Mouse (Mus musculus): ENCODE measurements around the gene Foxn3.
A peak's percentile ranks its signal among the peaks of the same experiment; 100 is the strongest.

Gene Foxn3

GRCm38 (mm10) chr12:99573036-99573435 lies 9.7 kb upstream of the Foxn3 start:
- no peak for TF ChIP-seq GATA4 (IDR thresholded peaks at IDR 0.05; ENCODE audit: insufficient replicate concordance, low read length)

- no peak for TF ChIP-seq GATA4 (IDR thresholded peaks at IDR 0.05; ENCODE audit: insufficient replicate concordance, low read length)
Measured at GRCm38 (mm10) chr12:99571999-99572398, 8.6 kb upstream of the Foxn3 start.

DNA sequence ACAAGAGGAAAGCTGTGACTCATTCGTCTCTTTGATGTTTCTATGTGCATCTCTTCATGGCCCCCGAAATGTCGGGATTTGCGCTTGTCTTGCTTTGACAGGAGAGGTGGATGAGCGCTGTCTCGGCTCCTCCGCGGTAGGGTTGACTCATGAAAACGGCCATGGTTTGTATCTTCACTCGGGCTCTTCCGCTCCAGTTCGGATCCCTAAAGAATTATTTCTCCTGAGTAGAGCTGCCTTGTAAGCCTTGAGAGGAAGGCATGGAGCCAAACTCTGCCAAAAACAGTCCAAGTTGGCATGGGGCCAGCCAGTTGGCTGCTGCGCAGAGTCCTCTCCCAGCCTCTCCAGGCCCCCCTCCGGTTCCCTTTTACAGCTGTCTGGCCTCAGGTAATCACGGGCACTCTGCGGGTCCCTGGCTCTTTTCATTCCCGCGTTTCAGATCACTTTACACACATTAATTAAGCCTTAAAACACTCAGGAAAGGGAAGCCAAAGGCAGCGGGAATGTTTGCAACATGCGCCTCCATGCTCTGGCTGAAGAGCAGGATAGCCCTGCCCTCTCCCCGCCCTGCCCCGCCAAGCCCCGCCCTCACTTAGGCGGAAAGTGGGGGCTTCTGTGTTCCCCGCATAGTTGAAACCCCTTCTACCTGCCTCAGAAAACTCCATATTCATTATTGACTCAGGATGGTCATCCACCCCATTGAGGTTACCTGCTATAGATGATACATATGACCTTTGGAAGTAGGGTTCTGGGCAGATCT lies 7.0 kb upstream of the Foxn3 start:
- no peak for TF ChIP-seq GATA4 (IDR thresholded peaks at IDR 0.05; ENCODE audit: insufficient replicate concordance, low read length)

- TF ChIP-seq GATA4 (IDR thresholded peaks at IDR 0.05; ENCODE audit: insufficient replicate concordance, low read length): no peak
Measured at GRCm38 (mm10) chr12:99565606-99566005, 2.2 kb upstream of the Foxn3 start.

DNA sequence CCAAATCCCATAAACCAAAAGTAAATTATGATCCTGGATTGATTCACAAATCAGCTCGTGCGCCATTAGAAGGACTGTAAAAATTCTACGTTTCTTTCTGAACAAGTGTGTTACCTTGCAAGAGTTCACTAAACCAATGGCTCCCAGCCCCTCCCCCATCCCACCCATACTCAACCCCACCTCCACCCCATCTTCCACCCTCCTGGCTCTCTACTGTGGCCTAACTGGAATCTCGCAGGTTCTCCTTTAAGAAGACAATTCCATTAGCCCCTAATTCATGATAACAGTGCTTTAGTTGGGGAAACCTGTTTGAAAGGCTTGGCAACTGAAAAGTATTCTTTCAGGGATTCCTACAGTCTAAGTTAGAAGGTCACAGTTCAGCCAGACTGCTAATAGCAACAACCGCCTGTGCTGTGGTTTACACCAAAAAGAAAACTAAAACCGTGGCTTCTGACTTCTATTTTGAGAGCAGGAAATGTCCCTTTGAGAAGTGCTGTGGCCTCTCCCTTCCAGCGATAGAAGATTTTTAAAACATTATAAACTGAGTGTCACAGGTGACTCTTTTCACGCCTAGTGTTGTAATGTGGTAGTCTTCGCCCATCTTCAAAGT lies 1.0 kb upstream of the Foxn3 start:
- no peak for TF ChIP-seq GATA4 (IDR thresholded peaks at IDR 0.05; ENCODE audit: insufficient replicate concordance, low read length)

GRCm38 (mm10) chr12:99562867-99563189 lies 554 bp downstream of the Foxn3 start:
- TF ChIP-seq GATA4 (IDR thresholded peaks at IDR 0.05; ENCODE audit: insufficient replicate concordance, low read length): 0 out of 2 replicates have a peak, but pooled peaks have one; percentile 16

- TF ChIP-seq GATA4 (IDR thresholded peaks at IDR 0.05; ENCODE audit: insufficient replicate concordance, low read length): no peak
Measured at GRCm38 (mm10) chr12:99562073-99562866, 1.1 kb downstream of the Foxn3 start.

DNA sequence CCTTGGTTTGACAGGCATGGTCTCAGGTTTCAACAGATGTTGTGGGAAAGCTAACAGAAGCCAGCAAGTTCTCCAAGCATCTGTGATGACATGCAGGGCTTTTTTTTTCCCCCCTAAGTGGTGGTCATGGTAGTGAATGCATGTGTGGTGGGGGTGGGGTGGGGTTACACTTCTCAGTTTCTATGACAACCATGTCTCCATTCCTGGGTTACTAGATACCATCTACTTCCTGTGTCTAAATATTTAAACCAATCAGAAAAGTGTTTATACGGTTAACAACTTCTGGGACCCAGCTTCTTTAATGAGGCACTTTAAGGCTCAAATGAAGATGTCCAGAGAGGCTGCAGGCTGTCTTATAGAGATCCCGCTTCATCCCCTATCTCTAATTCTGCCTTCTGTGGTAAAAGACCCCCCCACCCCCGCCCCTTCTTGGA lies 2.0 kb downstream of the Foxn3 start:
- TF ChIP-seq GATA4 (IDR thresholded peaks at IDR 0.05; ENCODE audit: insufficient replicate concordance, low read length): no peak

DNA sequence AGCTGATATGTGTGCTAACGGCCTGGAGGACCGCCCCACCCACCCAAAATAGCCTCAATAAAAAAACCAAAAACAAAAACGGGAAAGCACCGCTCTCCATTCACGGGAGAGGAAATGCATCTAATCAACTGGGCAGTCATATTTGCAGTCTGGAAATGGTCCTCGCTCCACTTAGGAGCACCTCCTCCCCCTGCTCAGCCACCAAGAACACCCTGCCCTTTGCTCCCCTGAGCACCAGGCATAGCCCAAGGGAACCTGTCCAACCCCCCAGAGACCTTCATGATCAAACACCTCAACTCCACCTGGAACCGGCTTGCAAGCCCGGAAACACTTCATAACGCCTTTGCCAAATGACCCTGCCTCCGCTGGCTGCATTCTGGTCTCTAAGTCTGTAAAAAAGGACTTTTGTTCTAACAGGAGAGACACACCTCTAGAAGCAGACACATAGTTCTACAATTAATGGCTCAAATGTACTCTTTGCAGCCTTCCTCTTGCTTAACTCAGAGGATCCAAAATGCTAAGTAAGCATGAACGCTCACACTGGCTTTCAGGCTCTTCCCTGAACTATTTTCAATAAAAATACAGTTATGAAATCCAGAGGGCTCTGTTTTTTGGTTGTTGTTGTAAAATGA lies 2.6 kb downstream of the Foxn3 start:
- no peak; the same call in 1 of the 2 replicates for TF ChIP-seq GATA4 (IDR thresholded peaks at IDR 0.05; ENCODE audit: insufficient replicate concordance, low read length)

DNA sequence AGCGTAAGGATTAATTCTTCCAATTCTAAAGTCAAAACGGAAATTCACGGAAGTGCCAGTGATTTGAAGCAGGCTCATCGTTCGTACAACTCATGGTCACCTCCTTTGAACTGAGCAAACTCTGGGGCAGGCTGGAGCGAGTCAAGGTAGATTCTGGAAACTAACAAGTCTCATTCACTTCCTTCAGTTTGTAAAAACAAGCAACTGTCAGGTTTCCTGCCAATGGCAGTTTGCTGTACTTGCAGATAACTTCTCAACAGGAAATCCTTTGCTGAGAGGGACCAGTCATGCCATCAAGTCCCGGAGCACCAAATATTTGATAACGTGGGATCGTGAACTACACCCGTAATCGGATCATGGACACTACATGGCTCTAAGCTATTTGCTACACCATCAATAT lies 3.9 kb downstream of the Foxn3 start:
- TF ChIP-seq GATA4 (IDR thresholded peaks at IDR 0.05; ENCODE audit: insufficient replicate concordance, low read length): peak; percentile 87

- TF ChIP-seq GATA4 (IDR thresholded peaks at IDR 0.05; ENCODE audit: insufficient replicate concordance, low read length): no peak
Measured at GRCm38 (mm10) chr12:99558476-99558875, 4.9 kb downstream of the Foxn3 start.

DNA sequence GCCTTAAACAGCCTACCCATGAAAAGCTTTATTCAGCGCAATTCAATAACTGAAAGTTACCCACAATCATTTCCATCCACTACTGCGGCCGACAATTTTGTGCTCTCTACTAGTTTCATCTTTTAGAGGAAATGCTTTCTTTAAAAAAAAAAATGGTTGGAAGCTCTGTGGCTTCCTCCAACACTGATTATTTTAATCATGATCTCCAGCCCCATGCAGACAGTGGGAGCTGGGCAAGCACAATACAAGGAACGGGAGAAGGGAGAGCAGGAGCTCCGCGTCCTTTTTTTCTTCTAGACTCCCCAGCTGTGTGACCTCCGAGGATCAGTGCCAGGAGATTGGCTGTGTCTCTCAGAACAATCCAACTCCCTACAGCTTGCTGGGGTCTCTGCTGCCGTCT lies 5.9 kb downstream of the Foxn3 start:
- peak; percentile 78; the same call in 1 of the 2 replicates for TF ChIP-seq GATA4 (IDR thresholded peaks at IDR 0.05; ENCODE audit: insufficient replicate concordance, low read length)

DNA sequence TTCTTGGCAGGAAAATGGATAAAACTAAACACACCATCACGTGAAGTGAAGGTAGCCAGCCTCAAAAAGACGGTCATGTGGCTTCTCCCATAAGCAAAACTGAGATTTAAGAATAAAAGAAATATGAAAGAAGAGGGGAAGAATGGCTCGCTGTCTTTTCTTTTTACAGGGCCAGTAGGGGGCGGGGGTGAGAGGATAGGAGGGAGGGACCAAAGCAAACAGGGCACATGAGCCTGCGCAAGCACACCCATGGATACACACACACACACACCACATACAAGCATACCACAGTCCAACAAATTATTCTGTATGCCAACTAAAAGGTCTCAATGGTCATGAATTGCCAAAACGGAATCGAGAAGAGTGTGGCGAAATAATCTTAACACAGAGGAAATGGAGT lies 12.8 kb downstream of the Foxn3 start:
- TF ChIP-seq GATA4 (IDR thresholded peaks at IDR 0.05; ENCODE audit: insufficient replicate concordance, low read length): no peak

GRCm38 (mm10) chr12:99549811-99550210 lies 13.6 kb downstream of the Foxn3 start:
- no peak for TF ChIP-seq GATA4 (IDR thresholded peaks at IDR 0.05; ENCODE audit: insufficient replicate concordance, low read length)

DNA sequence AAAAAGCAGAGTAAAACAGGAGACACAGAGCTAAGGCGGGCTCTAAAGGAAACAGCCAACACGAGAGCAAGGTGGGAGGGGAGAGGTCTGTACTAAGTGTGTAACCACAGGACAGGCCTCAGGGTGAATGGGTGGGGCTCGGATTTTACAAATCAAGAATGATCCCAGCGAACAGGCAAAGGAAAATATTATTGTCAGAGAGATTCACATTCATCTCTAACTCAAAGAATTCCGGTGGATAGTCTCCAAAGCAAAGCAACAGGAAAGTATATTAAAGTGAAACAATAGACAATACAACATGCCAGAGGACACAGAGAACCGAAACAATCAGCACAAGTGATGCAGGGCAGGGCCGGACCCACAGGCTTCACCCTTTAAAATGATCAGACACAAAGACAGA lies 15.0 kb downstream of the Foxn3 start:
- TF ChIP-seq GATA4 (IDR thresholded peaks at IDR 0.05; ENCODE audit: insufficient replicate concordance, low read length): no peak
